Mouse (Mus musculus) lung, embryonic 15.5 days (tissue): Measurements from ENCODE around the gene Cntln. TPM values are rescaled to one million over a fixed set of nuclear protein-coding genes. Genes with fewer than 3 reads are reported as not detected.

ENCODE experiments used
- ATAC-seq: fragments of 200-750 bp; cut with Nextera tagmentation; 2 replicates; pipeline ENCODE4 v1.8.0; 2017; ENCODE audit warnings: moderate number of reproducible peaks, borderline replicate concordance; ENCODE audit not compliant: low FRiP score, low TSS enrichment; ENCODE audit errors: extremely low read depth
- H3K27ac ChIP-seq: fragments of 300-500 bp; sonication (generic); 2 replicates; pipeline ENCODE4 v1.5.1; 2015; ENCODE audit warnings: moderate library complexity, mild to moderate bottlenecking, inconsistent platforms
- H3K27me3 ChIP-seq: fragments of 300-500 bp; sonication (generic); 2 replicates; pipeline ENCODE4 v1.6.1; 2015; ENCODE audit warnings: inconsistent platforms
- H3K36me3 ChIP-seq: fragments of 300-500 bp; sonication (generic); 2 replicates; pipeline ENCODE4 v1.6.1; 2015; ENCODE audit warnings: inconsistent platforms
- H3K4me1 ChIP-seq: fragments of 300-500 bp; sonication (generic); 2 replicates; pipeline ENCODE4 v1.6.1; 2015; ENCODE audit warnings: inconsistent platforms
- H3K4me2 ChIP-seq: fragments of 300-500 bp; sonication (generic); 2 replicates; pipeline ENCODE4 v1.6.1; 2015; ENCODE audit warnings: inconsistent platforms, mild to moderate bottlenecking, moderate library complexity
- H3K4me3 ChIP-seq: fragments of 300-500 bp; sonication (generic); 2 replicates; pipeline ENCODE4 v1.5.1; 2015; ENCODE audit warnings: mild to moderate bottlenecking, inconsistent platforms
- H3K9ac ChIP-seq: fragments of 300-500 bp; sonication (generic); 2 replicates; pipeline ENCODE4 v1.6.1; 2015; ENCODE audit warnings: inconsistent platforms
- H3K9me3 ChIP-seq: fragments of 300-500 bp; sonication (generic); 2 replicates; pipeline ENCODE4 v1.6.1; 2016; ENCODE audit warnings: inconsistent platforms
- WGBS: fragments of 180-500 bp; shearing (Covaris S2); methylation state at CpG from one replicate; pipeline ENCODE4 v1.1.7; 2015; 5-methylcytosine and 5-hydroxymethylcytosine counted together
- polyA plus RNA-seq: library from polyadenylated mRNA; unstranded; fragments of >200 nt; fragmentation: Nextera tagmentation; extraction: Ambion mirVana; gene quantifications from 2 replicates; pipeline ENCODE4 v1.2.1, GENCODE M21; 2015

The Cntln gene
- polyA plus RNA-seq, 1 experiment from 2014 or later, result 13.3 TPM

DNA sequence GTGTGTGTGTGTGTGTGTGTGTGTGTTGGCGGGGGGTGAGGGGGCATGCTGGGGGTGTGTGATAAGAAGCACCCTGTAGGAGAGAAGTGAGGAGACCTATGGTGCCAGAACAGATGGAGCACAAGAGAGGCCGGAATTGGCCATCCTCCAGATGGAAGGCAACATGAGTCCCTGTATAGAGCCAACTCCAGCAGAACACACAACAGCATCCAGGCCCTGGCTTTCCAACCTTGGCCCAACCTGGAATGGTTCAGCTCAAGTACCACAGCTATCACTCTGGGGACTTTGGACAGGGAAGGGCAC is 279.2 kb downstream of the Cntln start:
- no peak overlapping the region for H3K4me3 ChIP-seq
- H3K27ac ChIP-seq, result no peak overlapping the region
- no peaks in the 10 kb centered on the region for H3K4me1 ChIP-seq
- no peak overlapping the region for H3K4me2 ChIP-seq
- no peaks in the 10 kb centered on the region for H3K36me3 ChIP-seq
- H3K9ac ChIP-seq, result no peak overlapping the region
- no peaks in the 10 kb centered on the region for H3K9me3 ChIP-seq
- ATAC-seq, result 0 out of 2 replicates have a peak, but pooled peaks have one; percentile 23
- 89% methylated on average over 2 of the region's 2 CpGs for WGBS
- H3K27me3 ChIP-seq, result no peaks in the 10 kb centered on the region

GRCm38 (mm10) chr4:85168001-85168400 is 283.9 kb downstream of the Cntln start:
- ATAC-seq, result no peak
- 91% methylated on average over 12 of the region's 12 CpGs for WGBS
- H3K9me3 ChIP-seq, result no peaks in the 10 kb centered on the region
- no peak overlapping the region for H3K4me2 ChIP-seq
- H3K27me3 ChIP-seq, result no peaks in the 10 kb centered on the region
- H3K36me3 ChIP-seq, result no peaks in the 10 kb centered on the region
- H3K27ac ChIP-seq, result no peak overlapping the region
- no peak overlapping the region for H3K4me3 ChIP-seq
- H3K9ac ChIP-seq, result no peak overlapping the region
- H3K4me1 ChIP-seq, result no peaks in the 10 kb centered on the region

DNA sequence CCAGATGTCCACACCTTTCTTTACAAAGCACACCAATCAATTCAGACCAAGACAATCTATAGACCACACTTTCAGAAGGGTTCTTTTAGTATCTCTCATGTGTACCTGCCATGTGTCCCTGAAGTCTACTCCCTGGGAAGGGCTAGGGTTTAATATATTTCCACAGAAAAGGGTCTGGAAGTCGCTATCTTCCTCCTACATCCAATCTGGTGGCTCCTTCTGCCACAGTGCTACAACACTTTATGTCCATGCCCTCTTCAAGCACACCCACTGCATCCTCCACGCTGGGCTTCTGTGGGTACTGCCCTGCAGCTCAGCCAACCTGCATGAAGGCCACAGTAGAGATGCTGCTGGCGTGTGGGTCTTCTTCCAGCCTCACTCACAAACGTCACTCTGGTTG is 291.4 kb downstream of the Cntln start:
- H3K9me3 ChIP-seq, result no peaks in the 10 kb centered on the region
- H3K4me1 ChIP-seq, result no peaks in the 10 kb centered on the region
- H3K4me3 ChIP-seq, result no peak overlapping the region
- H3K27ac ChIP-seq, result no peak overlapping the region
- 74% methylated on average over 4 of the region's 4 CpGs for WGBS
- no peak overlapping the region for H3K9ac ChIP-seq
- no peaks in the 10 kb centered on the region for H3K36me3 ChIP-seq
- no peak overlapping the region for H3K4me2 ChIP-seq
- no peaks in the 10 kb centered on the region for H3K27me3 ChIP-seq
- no peak for ATAC-seq

GRCm38 (mm10) chr4:85178394-85179051 is 294.4 kb downstream of the Cntln start:
- H3K4me3 ChIP-seq, result no peak overlapping the region

More at GRCm38 (mm10) chr4:85178394-85179051, 294.4 kb downstream of the Cntln start:
- no peak for ATAC-seq
- H3K9me3 ChIP-seq, result no peaks in the 10 kb centered on the region
- no peak overlapping the region for H3K4me2 ChIP-seq
- H3K27ac ChIP-seq, result no peak overlapping the region
- no peaks in the 10 kb centered on the region for H3K4me1 ChIP-seq
- no peak overlapping the region for H3K9ac ChIP-seq
- H3K36me3 ChIP-seq, result no peaks in the 10 kb centered on the region
- H3K27me3 ChIP-seq, result no peaks in the 10 kb centered on the region
- WGBS, result 58% methylated on average over 9 of the region's 9 CpGs

Other genes with a start within 250 kb of the Cntln start
- 5.8 and 6.0 TPM in 2 replicates for gene Bnc2, start 209.0 kb upstream of the Cntln start, polyA plus RNA-seq